Mouse (Mus musculus) cerebellum, adult 9-10 months (tissue): ENCODE results near the gene Erc2.
"Not testable (repeated sequence)": the region's sequence is repeated elsewhere in the genome, so short reads cannot be mapped to it uniquely, and the experiment has no call there.

Experiments
- DNase-seq: peaks from one replicate; pipeline ENCODE4 v3.0.0; 2022

Gene Erc2

GRCm38 (mm10) chr14:27840120-27840519 lies 217.9 kb downstream of the Erc2 start:
- no peak for DNase-seq

GRCm38 (mm10) chr14:27846875-27847274 lies 224.6 kb downstream of the Erc2 start:
- DNase-seq: no peak

- no peak for DNase-seq
These were observed 225.1 kb downstream of the Erc2 start for GRCm38 (mm10) chr14:27847291-27847690.

GRCm38 (mm10) chr14:27851231-27851630 lies 229.0 kb downstream of the Erc2 start:
- DNase-seq: no peak

GRCm38 (mm10) chr14:27852606-27853005 lies 230.4 kb downstream of the Erc2 start:
- DNase-seq: no peak

- DNase-seq: peak; percentile 74
These were observed 238.3 kb downstream of the Erc2 start for GRCm38 (mm10) chr14:27860371-27861046.

- DNase-seq: peak; percentile 39
These were observed 240.1 kb downstream of the Erc2 start for GRCm38 (mm10) chr14:27862299-27862698.

- peak; percentile 35 for DNase-seq
These were observed 245.2 kb downstream of the Erc2 start for GRCm38 (mm10) chr14:27867386-27867785.

GRCm38 (mm10) chr14:27873619-27874018 lies 251.4 kb downstream of the Erc2 start:
- DNase-seq: no peak

GRCm38 (mm10) chr14:27875991-27876411 lies 253.8 kb downstream of the Erc2 start:
- no peak for DNase-seq

GRCm38 (mm10) chr14:27881972-27882371 lies 259.7 kb downstream of the Erc2 start:
- DNase-seq: no peak

- not testable (repeated sequence) for DNase-seq
These were observed 264.1 kb downstream of the Erc2 start for GRCm38 (mm10) chr14:27886337-27886736.

- no peak for DNase-seq
These were observed 265.3 kb downstream of the Erc2 start for GRCm38 (mm10) chr14:27887488-27887887.

- no peak for DNase-seq
These were observed 267.4 kb downstream of the Erc2 start for GRCm38 (mm10) chr14:27889650-27890049.

- DNase-seq: no peak
These were observed 270.2 kb downstream of the Erc2 start for GRCm38 (mm10) chr14:27892416-27892815.

- no peak for DNase-seq
These were observed 279.5 kb downstream of the Erc2 start for GRCm38 (mm10) chr14:27901772-27902171.

- DNase-seq: no peak
These were observed 299.6 kb downstream of the Erc2 start for GRCm38 (mm10) chr14:27921656-27922373.

GRCm38 (mm10) chr14:27927369-27927768 lies 305.1 kb downstream of the Erc2 start:
- no peak for DNase-seq

- DNase-seq: no peak
These were observed 311.3 kb downstream of the Erc2 start for GRCm38 (mm10) chr14:27933533-27933932.

GRCm38 (mm10) chr14:27935714-27936113 lies 313.5 kb downstream of the Erc2 start:
- no peak for DNase-seq

GRCm38 (mm10) chr14:27937922-27938321 lies 315.7 kb downstream of the Erc2 start:
- no peak for DNase-seq

- peak; percentile 20 for DNase-seq
These were observed 323.0 kb downstream of the Erc2 start for GRCm38 (mm10) chr14:27945276-27945675.

GRCm38 (mm10) chr14:27946211-27946610 lies 324.0 kb downstream of the Erc2 start:
- DNase-seq: no peak

GRCm38 (mm10) chr14:27948391-27948790 lies 326.2 kb downstream of the Erc2 start:
- DNase-seq: no peak
